Mouse (Mus musculus) lung, embryonic 15.5 days (tissue): Measurements from ENCODE around the gene Rpl13a. TPM values are rescaled to one million over a fixed set of nuclear protein-coding genes. Genes with fewer than 3 reads are reported as not detected.
"Not testable (repeated sequence)": the region's sequence is repeated elsewhere in the genome, so short reads cannot be mapped to it uniquely, and the experiment has no call there.

Experiments used
- ATAC-seq: fragments of 200-750 bp; cut with Nextera tagmentation; 2 replicates; pipeline ENCODE4 v1.8.0; 2017; ENCODE audit warnings: moderate number of reproducible peaks, borderline replicate concordance; ENCODE audit not compliant: low FRiP score, low TSS enrichment; ENCODE audit errors: extremely low read depth
- H3K27ac ChIP-seq: fragments of 300-500 bp; sonication (generic); 2 replicates; pipeline ENCODE4 v1.5.1; 2015; ENCODE audit warnings: moderate library complexity, mild to moderate bottlenecking, inconsistent platforms
- H3K27me3 ChIP-seq: fragments of 300-500 bp; sonication (generic); 2 replicates; pipeline ENCODE4 v1.6.1; 2015; ENCODE audit warnings: inconsistent platforms
- H3K36me3 ChIP-seq: fragments of 300-500 bp; sonication (generic); 2 replicates; pipeline ENCODE4 v1.6.1; 2015; ENCODE audit warnings: inconsistent platforms
- H3K4me1 ChIP-seq: fragments of 300-500 bp; sonication (generic); 2 replicates; pipeline ENCODE4 v1.6.1; 2015; ENCODE audit warnings: inconsistent platforms
- H3K4me2 ChIP-seq: fragments of 300-500 bp; sonication (generic); 2 replicates; pipeline ENCODE4 v1.6.1; 2015; ENCODE audit warnings: inconsistent platforms, mild to moderate bottlenecking, moderate library complexity
- H3K4me3 ChIP-seq: fragments of 300-500 bp; sonication (generic); 2 replicates; pipeline ENCODE4 v1.5.1; 2015; ENCODE audit warnings: mild to moderate bottlenecking, inconsistent platforms
- H3K9ac ChIP-seq: fragments of 300-500 bp; sonication (generic); 2 replicates; pipeline ENCODE4 v1.6.1; 2015; ENCODE audit warnings: inconsistent platforms
- H3K9me3 ChIP-seq: fragments of 300-500 bp; sonication (generic); 2 replicates; pipeline ENCODE4 v1.6.1; 2016; ENCODE audit warnings: inconsistent platforms
- WGBS: fragments of 180-500 bp; shearing (Covaris S2); methylation state at CpG from one replicate; pipeline ENCODE4 v1.1.7; 2015; 5-methylcytosine and 5-hydroxymethylcytosine counted together
- polyA plus RNA-seq: library from polyadenylated mRNA; unstranded; fragments of >200 nt; fragmentation: Nextera tagmentation; extraction: Ambion mirVana; gene quantifications from 2 replicates; pipeline ENCODE4 v1.2.1, GENCODE M21; 2015

Rpl13a gene
- polyA plus RNA-seq, 1 experiment from 2014 or later: 1,187 TPM

DNA sequence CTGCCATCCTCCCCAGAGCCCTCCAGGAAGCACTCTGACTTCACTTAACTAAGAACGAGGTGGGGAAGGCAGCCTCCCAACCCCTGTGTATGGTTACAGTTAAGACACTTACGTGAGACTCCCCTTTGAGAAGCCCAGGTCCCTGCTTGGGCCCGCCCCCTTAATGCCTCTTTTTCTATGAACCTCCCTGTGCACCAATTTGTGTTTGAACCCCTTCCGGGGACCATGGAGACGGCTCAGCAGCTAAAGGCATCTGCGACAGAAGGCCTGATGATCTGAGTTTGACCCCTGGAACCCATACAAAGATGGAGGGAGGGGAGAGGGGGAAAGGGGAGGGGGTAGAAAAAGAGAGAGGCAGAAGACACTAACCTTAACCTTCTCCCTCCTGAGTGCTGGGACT is 22.1 kb downstream of the Rpl13a start:
- no peak overlapping the region for H3K4me2 ChIP-seq
- no peak overlapping the region for H3K9ac ChIP-seq
- no peaks in the 10 kb centered on the region for H3K36me3 ChIP-seq
- no peaks in the 10 kb centered on the region for H3K9me3 ChIP-seq
- 45% methylated on average over 6 of the region's 6 CpGs for WGBS
- no peak overlapping the region for H3K4me3 ChIP-seq
- H3K27ac ChIP-seq: no peak overlapping the region
- no peak for ATAC-seq
- H3K4me1 ChIP-seq: peaks cover 28% of the 10 kb centered on the region
- no peaks in the 10 kb centered on the region for H3K27me3 ChIP-seq

DNA sequence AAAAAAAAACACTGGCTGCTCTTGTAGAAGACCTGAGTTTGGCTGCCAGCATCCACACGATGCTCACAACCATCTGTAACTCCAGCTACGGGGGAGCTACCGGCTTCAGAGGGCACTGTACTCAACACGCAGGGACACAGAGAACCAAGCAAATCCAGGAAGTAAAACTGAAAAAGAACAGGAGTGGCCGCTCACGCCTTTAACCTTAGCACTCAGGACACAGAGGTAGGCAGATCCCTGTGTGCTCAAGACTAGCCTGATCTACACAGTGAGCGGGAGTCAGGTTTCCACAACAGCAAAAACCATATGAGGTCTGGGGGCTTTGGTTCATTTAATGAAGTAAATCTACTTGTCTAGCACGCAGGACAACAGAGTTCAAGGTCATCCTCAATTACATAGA is 23.1 kb downstream of the Rpl13a start:
- Histone ChIP-seq H3K4me1 (peaks cover 32% of the 10 kb centered on the region), H3K9ac (no peak overlapping the region), H3K27me3 (no peaks in the 10 kb centered on the region), H3K27ac (no peak overlapping the region), H3K36me3 (no peaks in the 10 kb centered on the region), H3K4me3 (no peak overlapping the region), H3K4me2 (no peak overlapping the region), H3K9me3 (no peaks in the 10 kb centered on the region)
- WGBS: 78% methylated on average over 8 of the region's 8 CpGs
- no peak for ATAC-seq

DNA sequence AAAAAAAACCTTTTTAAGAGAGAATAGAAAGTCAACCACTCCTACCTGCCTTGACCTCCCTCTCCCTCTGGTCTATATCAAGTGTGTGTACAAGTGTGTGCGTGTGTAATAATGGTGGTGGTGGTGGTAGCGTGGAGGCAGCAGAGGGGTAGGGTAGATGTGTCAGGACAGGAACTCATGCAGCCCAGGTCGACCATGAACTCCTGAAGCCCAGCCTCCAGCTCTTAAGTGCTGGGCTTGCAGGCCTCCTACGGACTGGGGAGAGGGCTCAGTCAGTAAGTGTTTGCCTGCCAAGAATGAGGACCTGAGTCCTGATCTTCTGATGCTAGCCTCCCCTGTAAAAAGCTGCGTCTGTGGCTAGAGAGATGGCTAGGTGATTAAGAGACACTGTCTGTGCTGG is 23.6 kb downstream of the Rpl13a start:
- WGBS: 77% methylated on average over 5 of the region's 5 CpGs
- no peak overlapping the region for H3K4me2 ChIP-seq
- H3K9ac ChIP-seq: no peak overlapping the region

DNA sequence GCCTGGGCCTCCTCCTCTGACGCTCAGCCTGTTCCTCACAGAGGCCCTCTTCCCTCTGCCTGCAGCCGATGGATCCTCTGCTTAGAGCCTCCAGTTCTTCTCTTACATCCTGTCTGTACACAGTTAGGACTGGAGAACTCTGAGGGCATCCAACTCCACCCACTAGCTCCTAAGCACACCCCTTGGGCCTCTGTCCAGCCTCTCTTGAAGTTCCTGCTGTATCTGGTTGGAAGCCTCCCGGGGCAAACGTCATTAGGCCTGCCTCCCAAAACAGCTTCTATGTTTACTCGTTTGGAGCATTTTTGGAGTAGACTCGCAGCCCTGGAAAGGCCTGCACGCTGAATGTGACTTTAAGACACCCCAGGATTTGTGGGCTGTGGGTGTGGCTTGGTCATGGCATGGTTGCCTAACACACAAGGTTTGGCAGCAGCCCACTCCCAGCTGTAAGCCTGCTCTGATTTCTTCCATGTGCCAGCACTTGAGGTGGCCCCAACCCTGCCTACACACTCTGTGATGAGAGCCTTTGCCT is 24.8 kb downstream of the Rpl13a start, which contains the start of gene Fcgrt:
Gene Fcgrt (minus strand): TSS at position 200 of the 529 bp plus-strand sequence.
- Histone ChIP-seq H3K4me3 (peak within 1 kb of the TSS; percentile 46), H3K9me3 (no peaks in the 10 kb centered on the region), H3K4me2 (peak within 1 kb of the TSS; percentile 63), H3K27me3 (no peaks in the 10 kb centered on the region), H3K4me1 (peaks cover 34% of the 10 kb centered on the region), H3K27ac (peak within 1 kb of the TSS; percentile 93), H3K36me3 (no peaks in the 10 kb centered on the region), H3K9ac (peak within 1 kb of the TSS; percentile 47)
- 20% methylated on average over 7 of the region's 7 CpGs for WGBS
- ATAC-seq: peak; percentile 98

More for the DNA sequence above, 23.6 kb downstream of the Rpl13a start:
- H3K4me1 ChIP-seq: peaks cover 34% of the 10 kb centered on the region
- H3K27ac ChIP-seq: no peak overlapping the region
- ATAC-seq: no peak
- H3K36me3 ChIP-seq: no peaks in the 10 kb centered on the region
- H3K9me3 ChIP-seq: no peaks in the 10 kb centered on the region
- no peak overlapping the region for H3K4me3 ChIP-seq
- no peaks in the 10 kb centered on the region for H3K27me3 ChIP-seq

DNA sequence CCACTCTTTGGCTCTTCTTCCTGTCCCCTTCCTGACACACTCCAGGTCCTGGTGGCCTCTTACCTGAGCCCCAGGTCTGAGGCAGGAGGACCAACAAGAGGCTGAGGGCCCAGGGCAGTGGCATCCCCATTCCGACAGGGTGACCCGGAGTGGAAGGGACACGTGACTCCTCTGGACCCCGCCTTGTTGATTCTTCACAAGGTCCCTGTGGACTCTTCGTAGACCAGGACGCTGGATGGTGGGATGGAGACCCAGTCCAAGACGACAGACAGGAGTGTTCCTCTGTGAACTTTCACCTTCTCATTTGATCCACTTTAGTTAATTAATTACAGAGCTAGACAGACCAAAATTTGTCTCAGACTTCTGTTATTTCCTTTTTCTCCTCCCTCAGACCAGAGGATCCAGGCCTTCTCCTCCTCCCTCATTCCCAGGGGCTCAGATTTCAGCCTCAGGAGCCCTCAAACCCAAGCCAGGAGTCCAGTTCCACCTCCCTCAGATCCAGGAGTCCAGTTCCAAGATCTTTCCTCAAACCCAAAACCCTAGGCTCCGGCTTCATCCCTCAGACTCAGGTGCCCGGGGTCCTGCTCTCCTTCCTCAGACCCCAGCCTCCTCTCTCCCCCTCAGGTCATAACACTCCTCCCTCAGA is 25.5 kb downstream of the Rpl13a start:
- Histone ChIP-seq H3K4me1 (peaks cover 34% of the 10 kb centered on the region), H3K4me2 (peak overlapping the region; percentile 63), H3K36me3 (no peaks in the 10 kb centered on the region), H3K4me3 (peak overlapping the region; percentile 46), H3K9me3 (no peaks in the 10 kb centered on the region), H3K9ac (peak overlapping the region; percentile 47), H3K27ac (peak overlapping the region; percentile 93), H3K27me3 (no peaks in the 10 kb centered on the region)
- 47% methylated on average over 9 of the region's 9 CpGs for WGBS
- ATAC-seq: no peak

DNA sequence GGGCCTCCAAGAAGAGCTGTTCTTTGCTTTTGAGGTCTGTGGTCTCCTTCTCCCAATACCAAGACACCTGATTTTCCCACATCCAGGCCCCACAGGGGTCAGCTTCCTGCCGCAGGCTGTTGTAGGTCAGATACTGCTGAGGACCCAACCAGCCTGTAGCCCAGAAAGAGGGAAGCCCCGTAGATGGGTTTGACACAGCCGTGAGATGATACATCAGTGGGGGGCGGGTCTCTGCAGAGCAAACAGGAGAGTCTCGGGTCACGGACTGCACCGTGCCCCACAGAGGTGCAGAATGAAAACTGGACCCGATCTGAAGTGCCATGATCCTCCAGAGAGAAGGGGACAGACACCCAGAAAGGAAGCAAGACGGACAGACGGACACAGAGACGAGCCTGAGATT is 26.1 kb downstream of the Rpl13a start:
- peaks cover 34% of the 10 kb centered on the region for H3K4me1 ChIP-seq
- ATAC-seq: no peak
- H3K27ac ChIP-seq: no peak overlapping the region
- 72% methylated on average over 11 of the region's 11 CpGs for WGBS
- no peaks in the 10 kb centered on the region for H3K27me3 ChIP-seq
- no peaks in the 10 kb centered on the region for H3K9me3 ChIP-seq
- no peak overlapping the region for H3K9ac ChIP-seq
- no peaks in the 10 kb centered on the region for H3K36me3 ChIP-seq
- peak overlapping the region; percentile 63 for H3K4me2 ChIP-seq
- H3K4me3 ChIP-seq: peak overlapping the region; percentile 46

DNA sequence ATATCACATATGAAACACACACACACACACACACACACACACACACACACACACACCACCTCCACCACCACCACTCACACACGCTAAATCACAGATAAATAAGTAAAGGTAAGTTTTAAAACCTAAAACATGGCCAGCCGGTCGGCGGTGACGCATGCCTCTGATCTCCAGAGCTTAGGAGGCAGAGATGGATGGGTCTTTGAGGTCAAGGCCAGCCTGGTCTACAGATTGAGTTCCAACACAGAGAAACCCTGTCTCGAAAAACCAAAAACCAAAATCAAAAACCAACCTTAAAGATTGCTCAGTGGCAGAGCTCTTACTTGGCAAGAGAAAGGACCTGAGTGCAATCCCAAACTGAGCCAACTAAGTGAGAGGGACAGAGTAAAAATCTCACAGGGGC is 28.5 kb downstream of the Rpl13a start:
- Histone ChIP-seq H3K27me3 (no peaks in the 10 kb centered on the region), H3K9me3 (no peaks in the 10 kb centered on the region), H3K36me3 (no peaks in the 10 kb centered on the region), H3K9ac (no peak overlapping the region), H3K4me3 (no peak overlapping the region), H3K27ac (no peak overlapping the region), H3K4me2 (no peak overlapping the region), H3K4me1 (peaks cover 34% of the 10 kb centered on the region)
- no peak for ATAC-seq
- WGBS: 78% methylated on average over 6 of the region's 6 CpGs

DNA sequence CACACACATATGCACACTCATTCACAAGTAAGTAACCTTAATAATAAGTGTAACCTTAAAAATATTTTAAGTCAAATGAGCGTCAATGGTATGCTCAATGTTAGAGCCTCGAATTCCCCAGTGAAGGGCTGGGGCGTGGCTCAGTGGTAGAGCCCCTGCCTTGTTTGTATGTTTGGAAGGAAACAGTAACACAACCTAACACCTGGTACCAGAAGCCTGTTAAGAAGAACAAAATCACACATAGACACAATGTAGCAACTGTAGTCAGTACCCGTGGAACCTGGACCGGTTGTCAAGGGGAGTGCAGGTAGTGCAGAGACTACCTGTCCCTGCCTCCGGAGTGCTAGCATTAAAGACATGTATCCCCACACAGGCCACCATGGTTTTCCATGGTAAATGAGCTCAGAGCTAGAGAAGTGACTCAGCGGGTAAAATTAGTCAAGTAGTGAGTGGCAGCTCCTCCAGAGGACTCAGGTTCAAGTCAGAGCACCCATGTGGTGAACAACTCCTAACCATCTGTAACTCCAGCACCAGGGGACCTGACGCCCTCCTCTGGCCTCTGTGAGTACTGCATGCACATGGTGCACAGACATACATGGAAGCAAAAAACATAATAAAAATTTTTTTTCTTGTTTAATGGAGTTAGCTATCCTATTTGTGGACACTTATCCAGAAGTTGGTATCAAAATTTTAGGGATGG is 29.9 kb downstream of the Rpl13a start:
- H3K36me3 ChIP-seq: no peaks in the 10 kb centered on the region
- H3K27ac ChIP-seq: no peak overlapping the region
- no peak overlapping the region for H3K4me2 ChIP-seq
- ATAC-seq: no peak
- WGBS: 84% methylated on average over 8 of the region's 8 CpGs
- H3K27me3 ChIP-seq: no peaks in the 10 kb centered on the region
- H3K4me3 ChIP-seq: no peak overlapping the region
- no peaks in the 10 kb centered on the region for H3K9me3 ChIP-seq
- peaks cover 27% of the 10 kb centered on the region for H3K4me1 ChIP-seq
- no peak overlapping the region for H3K9ac ChIP-seq

DNA sequence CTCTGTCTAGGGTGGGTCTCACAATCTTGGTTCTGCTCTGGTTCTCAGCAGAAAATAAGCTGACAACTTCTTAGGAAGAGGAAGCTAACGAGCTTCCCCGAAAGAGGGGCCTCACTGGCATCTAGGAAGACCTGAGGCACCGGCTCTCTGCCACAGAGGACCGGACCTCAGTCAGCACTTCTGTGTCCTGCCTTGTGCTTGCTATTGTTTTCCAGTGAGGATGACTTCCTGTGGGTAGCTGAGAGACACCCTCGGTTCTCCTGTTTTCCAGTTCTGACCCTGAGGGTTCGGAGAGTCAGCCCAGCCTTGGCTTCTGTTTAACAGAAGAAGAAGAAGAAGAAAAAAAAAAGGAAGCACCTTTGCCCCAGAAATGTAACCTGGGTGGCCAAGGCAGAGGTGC is 31.1 kb downstream of the Rpl13a start:
- Histone ChIP-seq H3K36me3 (no peaks in the 10 kb centered on the region), H3K9me3 (no peaks in the 10 kb centered on the region), H3K4me2 (no peak overlapping the region), H3K9ac (no peak overlapping the region), H3K4me1 (peaks cover 25% of the 10 kb centered on the region), H3K27ac (peak overlapping the region; percentile 15; the same call in 1 of the 2 replicates), H3K27me3 (no peaks in the 10 kb centered on the region), H3K4me3 (no peak overlapping the region)
- WGBS: 57% methylated on average over 6 of the region's 6 CpGs
- no peak for ATAC-seq

DNA sequence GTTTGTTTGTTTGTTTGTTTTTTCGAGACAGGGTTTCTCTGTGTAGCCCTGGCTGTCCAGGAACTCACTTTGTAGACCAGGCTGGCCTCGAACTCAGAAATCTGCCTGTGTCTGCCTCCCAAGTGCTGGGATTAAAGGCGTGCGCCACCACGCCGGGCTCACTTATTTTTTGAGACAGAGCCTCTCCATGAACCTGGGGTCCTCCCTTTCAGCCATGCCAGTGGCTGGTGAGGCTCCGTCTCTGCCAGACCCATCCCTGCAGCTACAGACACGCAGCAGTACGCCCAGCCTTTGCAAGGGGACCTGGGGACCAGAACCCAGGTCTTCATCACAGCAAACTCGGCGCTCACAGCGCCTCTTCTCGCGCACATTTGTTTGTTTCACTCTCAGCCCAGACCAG is 32.6 kb downstream of the Rpl13a start:
- not testable (repeated sequence) for H3K27ac ChIP-seq, ATAC-seq, H3K9ac ChIP-seq, H3K4me2 ChIP-seq, H3K4me3 ChIP-seq, H3K27me3 ChIP-seq, H3K36me3 ChIP-seq, H3K9me3 ChIP-seq
- peaks cover 22% of the 10 kb centered on the region for H3K4me1 ChIP-seq
- 89% methylated on average over 14 of the region's 14 CpGs for WGBS

DNA sequence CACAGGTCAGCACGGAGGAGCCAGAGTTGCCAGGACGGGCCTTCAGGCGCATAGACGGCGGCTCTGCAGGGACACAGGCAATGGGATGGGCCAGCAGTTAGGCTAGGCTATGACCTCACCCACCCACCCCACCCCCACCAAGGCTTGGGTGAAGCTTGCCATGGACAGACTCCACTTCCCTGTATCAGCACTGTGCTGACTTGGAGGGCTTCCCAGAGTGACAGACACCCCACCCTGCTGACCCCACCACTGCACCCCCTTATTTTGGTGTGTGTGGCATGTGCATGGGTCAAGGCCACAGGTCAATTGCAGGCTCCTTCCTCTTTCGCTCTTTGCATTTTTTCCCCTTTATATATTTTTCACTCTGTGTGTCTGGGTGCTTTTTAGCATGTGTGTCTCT is 33.2 kb downstream of the Rpl13a start:
- no peak overlapping the region for H3K27ac ChIP-seq
- no peak overlapping the region for H3K9ac ChIP-seq
- H3K27me3 ChIP-seq: no peaks in the 10 kb centered on the region
- H3K4me2 ChIP-seq: no peak overlapping the region
- 82% methylated on average over 6 of the region's 6 CpGs for WGBS
- peaks cover 23% of the 10 kb centered on the region for H3K4me1 ChIP-seq
- ATAC-seq: no peak
- H3K36me3 ChIP-seq: no peaks in the 10 kb centered on the region
- no peaks in the 10 kb centered on the region for H3K9me3 ChIP-seq
- no peak overlapping the region for H3K4me3 ChIP-seq

DNA sequence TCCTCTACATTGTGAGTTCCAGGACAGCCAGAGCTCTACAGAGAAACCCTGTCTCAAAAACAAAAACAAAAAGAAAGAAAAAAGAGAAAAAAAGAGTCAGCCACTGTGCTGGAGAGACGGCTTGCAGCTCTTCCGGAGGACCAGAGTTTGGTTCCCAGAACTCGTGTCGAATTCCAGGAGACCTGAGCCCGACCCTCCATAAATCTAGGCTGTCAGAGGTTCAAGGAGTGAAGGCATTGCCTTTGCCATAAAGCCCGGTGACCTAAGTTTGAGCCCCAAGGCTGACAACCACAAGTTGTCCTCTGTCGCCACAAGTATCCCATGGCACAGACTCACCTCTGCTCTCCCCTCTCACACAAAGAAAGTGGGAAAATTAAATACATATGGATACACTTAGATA is 34.4 kb downstream of the Rpl13a start:
- no peak for ATAC-seq

More for the DNA sequence above, 34.4 kb downstream of the Rpl13a start:
- Histone ChIP-seq H3K9me3 (no peaks in the 10 kb centered on the region), H3K4me3 (no peak overlapping the region), H3K27ac (no peak overlapping the region), H3K27me3 (no peaks in the 10 kb centered on the region), H3K4me2 (no peak overlapping the region), H3K9ac (no peak overlapping the region), H3K36me3 (0 out of 2 replicates have a peak, but pooled peaks cover 3% of the 10 kb centered on the region), H3K4me1 (peaks cover 25% of the 10 kb centered on the region)
- WGBS: 25% methylated on average over 7 of the region's 7 CpGs
